Mouse (Mus musculus): ENCODE data around the gene Ing1. TPM values are rescaled to one million over a fixed set of nuclear protein-coding genes. Genes with fewer than 3 reads are reported as not detected.
"Not testable (repeated sequence)": the region's sequence is repeated elsewhere in the genome, so short reads cannot be mapped to it uniquely, and the experiment has no call there.

Gene Ing1
- total RNA-seq, 2 experiments from 2014 or later = 31.2 to 35.7 TPM

GRCm38 (mm10) chr8:11550281-11550948 is 5.0 kb upstream of the Ing1 start, which contains the start of gene Cars2:
Gene Cars2 (minus strand): TSS chr8:11550783.
- DNase-seq = peak; percentile 96

- DNase-seq = not testable (repeated sequence)
Observed at GRCm38 (mm10) chr8:11551497-11551896, 3.9 kb upstream of the Ing1 start.

GRCm38 (mm10) chr8:11552390-11552789 is 3.0 kb upstream of the Ing1 start:
- no peak for DNase-seq

GRCm38 (mm10) chr8:11555720-11556591 is 585 bp downstream of the Ing1 start:
- peak; percentile 98 for DNase-seq

- DNase-seq = peak; percentile 58
Observed at GRCm38 (mm10) chr8:11556691-11557423, 1.5 kb downstream of the Ing1 start.

- DNase-seq = no peak
Observed at GRCm38 (mm10) chr8:11557424-11557767, 2.0 kb downstream of the Ing1 start.

GRCm38 (mm10) chr8:11557768-11558629 is 2.6 kb downstream of the Ing1 start:
- peak; percentile 97 for DNase-seq

- no peak for DNase-seq
Observed at GRCm38 (mm10) chr8:11559511-11559910, 4.1 kb downstream of the Ing1 start.

- DNase-seq = no peak
Observed at GRCm38 (mm10) chr8:11560220-11560619, 4.8 kb downstream of the Ing1 start.

GRCm38 (mm10) chr8:11564236-11564635 is 8.9 kb downstream of the Ing1 start:
- no peak for DNase-seq

- DNase-seq = no peak
Observed at GRCm38 (mm10) chr8:11564721-11565120, 9.3 kb downstream of the Ing1 start.

- not testable (repeated sequence) for DNase-seq
Observed at GRCm38 (mm10) chr8:11568193-11568592, 12.8 kb downstream of the Ing1 start.

- peak; percentile 29 for DNase-seq
Observed at GRCm38 (mm10) chr8:11569260-11570097, 14.1 kb downstream of the Ing1 start.

- no peak for DNase-seq
Observed at GRCm38 (mm10) chr8:11570742-11571141, 15.4 kb downstream of the Ing1 start.

- no peak for DNase-seq
Observed at GRCm38 (mm10) chr8:11571950-11572349, 16.6 kb downstream of the Ing1 start.

- no peak for DNase-seq
Observed at GRCm38 (mm10) chr8:11572428-11572827, 17.1 kb downstream of the Ing1 start.

- DNase-seq = no peak
Observed at GRCm38 (mm10) chr8:11574911-11575603, 19.7 kb downstream of the Ing1 start.

- no peak for DNase-seq
Observed at GRCm38 (mm10) chr8:11575604-11576384, 20.4 kb downstream of the Ing1 start.
